Mouse (Mus musculus) neutrophil, adult 5-6 weeks (primary cell): ENCODE data around the gene Prr12. TPM values are rescaled to one million over a fixed set of nuclear protein-coding genes. Genes with fewer than 3 reads are reported as not detected.

ENCODE experiments used
- ATAC-seq: fragments of 151-379, 151-347 bp; 2 replicates; pipeline ENCODE4 v1.8.0; 2017; ENCODE audit warnings: mild to moderate bottlenecking, moderate TSS enrichment; ENCODE audit not compliant: insufficient number of reproducible peaks, poor library complexity, low FRiP score, severe bottlenecking; ENCODE audit errors: extremely low read depth
- total RNA-seq: library from RNA; stranded (forward); fragments of 200-1000 nt; gene quantifications from 2 replicates; pipeline ENCODE4 v1.2.3, GENCODE M21; 2017

Gene Prr12
- total RNA-seq, 1 experiment from 2014 or later: 10.2 TPM

DNA sequence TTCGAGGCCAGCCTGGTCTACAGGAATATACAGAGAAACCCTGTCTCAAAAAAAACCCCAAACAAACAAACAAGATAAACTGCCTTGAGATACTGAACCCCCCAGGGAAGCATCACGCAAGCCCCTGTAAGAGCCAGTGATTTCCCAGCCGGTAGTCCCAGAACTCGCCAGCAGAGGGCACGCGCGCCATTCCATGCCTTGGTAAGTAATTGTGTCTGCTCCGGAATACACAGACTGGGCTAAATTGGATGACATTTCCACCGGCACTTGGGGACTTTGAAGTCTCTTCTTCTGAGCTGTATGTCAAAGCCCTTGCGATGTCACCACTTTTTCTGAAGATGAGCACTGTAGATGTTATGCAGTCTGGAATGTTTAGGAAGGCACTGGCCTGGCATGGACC lies 27.2 kb upstream of the Prr12 start:
- peak; percentile 65 for ATAC-seq

DNA sequence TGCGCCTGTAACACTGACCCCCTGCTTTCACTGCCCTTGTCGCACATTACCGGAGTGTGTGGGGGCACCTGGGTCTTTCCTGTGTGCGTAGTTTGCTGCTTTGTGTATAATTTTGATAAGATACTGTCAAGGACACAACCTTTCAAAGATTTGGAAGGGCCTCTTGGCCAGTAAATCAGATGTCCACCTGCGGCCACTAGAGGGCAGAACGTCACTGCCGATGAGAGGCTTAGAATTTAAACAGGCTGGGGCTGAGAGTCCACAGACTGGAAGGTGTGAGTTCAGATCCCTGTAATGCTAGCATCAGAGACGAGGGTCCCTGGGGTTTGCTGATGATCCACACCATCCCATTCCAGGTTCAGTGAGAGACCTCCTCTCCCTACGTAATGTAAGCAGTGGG lies 25.8 kb upstream of the Prr12 start:
- ATAC-seq: peak; percentile 40; the same call in 1 of the 2 replicates

DNA sequence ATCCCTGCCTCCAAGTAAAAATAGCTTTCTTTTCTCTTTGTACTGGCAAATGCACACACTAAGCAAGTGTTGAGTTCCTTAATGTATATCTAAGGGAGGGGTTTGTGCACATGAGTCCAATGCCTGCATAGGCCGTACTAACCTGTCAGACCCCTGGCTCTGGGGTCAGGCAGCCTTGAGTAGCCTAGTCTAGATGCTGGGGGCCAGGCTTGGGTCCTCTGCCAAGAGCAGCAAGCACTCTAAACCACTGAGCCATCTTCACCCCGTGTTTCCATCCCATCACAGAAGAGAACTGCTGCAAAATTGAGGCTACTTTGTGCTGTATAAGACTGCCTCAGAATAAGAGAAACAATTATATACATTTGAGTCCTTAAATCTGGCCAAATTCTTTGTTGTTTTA lies 25.1 kb upstream of the Prr12 start:
- ATAC-seq: no peak

DNA sequence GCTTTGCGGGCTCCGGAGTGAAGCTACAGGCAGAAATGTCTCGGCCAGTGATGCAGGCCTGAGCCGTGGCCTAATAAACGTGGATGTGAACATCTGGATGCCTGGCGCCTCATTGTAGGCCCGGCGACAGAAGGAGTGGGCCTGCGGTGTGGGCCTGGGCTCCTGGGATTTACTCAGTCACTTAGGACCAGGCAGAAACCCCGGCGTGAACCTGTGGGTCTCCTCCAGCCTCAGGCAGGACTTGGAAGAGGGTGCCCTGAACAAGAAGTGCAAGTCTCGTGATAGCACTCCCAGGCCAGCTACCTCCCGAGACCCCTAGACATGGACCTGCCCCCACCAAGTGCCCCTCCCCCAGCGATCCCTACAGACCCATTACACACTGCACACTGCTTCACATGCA lies 24.6 kb upstream of the Prr12 start:
- no peak for ATAC-seq

DNA sequence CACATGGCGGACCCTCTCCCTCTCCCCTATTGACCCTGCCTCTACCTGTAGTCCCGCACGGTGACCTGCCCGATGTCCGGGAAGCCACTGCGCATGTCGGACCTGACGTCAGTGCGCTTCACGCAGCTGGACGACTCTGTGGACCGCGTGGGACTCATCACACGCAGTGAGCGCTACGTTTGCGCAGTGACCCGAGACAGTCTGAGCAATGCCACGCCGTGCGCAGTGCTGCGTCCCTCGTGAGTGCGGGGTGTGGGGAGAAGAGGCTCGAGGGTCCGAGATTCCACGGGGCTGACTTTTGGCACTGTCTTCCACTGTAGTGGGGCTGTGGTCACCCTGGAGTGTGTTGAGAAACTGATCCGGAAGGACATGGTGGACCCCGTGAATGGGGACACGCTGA lies 23.8 kb upstream of the Prr12 start:
- ATAC-seq: no peak

DNA sequence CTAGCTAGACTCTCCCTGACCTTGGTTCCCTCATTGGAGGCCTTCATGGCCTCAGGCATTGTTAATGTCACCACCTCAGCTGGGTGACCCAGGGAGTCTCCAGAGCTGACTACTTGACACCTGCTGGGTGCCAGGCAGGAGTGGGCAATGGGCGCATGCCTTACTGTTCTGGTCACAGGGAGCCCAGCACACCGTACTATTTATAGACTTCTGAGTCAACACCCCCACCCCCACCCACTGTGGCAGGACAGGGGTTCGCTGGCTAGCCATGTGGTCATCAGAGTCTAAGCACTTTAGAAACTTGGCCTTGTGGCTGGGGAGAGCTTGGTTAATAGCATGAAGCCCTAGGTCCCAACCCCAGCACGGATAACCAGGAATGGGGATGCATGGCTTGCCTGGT lies 22.7 kb upstream of the Prr12 start:
- ATAC-seq: no peak

DNA sequence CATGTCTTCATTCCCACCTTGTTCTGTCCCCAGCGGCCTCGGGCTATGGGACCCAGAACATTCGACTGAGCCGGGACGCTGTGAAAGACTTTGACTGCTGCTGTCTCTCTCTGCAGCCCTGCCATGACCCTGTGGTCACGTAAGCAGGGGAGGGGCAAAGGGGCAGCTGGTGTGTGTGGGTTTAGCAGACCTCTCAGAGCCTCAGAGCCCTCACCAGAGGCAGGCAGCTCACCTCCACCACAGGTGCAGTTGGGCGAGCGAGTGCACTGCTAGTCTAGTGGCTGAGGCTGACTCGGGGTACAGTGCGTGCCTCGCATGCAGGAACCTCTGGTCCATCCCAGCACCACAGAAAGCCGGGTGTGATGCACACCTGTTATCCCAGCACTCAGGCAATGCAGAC lies 21.3 kb upstream of the Prr12 start:
- no peak for ATAC-seq

DNA sequence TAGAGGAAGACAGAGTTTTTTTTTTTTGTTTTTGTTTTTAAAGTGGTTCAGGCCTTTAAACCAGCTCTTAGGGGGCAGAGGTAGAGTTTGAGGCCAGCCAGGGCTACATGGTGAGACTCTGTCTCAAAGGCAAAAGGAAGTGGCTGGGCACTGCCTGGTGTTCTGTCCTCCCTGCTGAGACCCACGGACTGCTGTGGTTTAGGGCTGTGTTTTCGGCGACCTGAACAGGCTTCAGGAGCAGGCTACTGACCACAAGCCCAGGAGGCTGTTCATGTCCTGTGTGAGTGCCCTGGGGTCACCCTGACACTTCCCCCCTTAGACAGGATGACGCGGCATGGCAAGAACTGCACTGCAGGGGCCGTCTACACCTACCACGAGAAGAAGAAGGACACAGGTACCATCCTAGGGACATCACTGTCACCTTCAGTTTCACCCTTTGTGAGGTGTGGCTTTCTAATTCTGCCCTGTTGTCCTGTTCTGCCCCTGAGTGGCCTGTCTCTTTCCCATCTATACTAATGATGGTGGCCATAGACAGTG lies 20.6 kb upstream of the Prr12 start:
- ATAC-seq: no peak

DNA sequence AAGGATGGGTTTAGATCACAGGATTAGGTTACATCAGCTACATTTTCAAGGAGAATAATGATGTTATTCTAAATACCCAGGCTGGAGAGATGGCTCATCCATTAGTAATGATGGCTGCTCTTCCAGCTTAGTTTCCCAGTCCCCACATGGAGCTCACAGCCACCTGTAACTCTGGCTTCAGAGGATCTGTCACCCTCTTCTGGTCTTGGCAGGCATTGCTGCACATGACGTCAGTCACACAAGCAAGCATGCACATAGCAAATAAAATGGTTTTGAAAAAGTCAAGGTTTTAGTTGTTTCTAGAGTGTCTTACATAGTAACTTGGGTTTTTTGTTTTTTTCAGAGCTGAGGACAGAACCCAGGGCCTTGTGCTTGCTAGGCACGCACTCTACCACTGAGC lies 19.5 kb upstream of the Prr12 start:
- no peak for ATAC-seq

DNA sequence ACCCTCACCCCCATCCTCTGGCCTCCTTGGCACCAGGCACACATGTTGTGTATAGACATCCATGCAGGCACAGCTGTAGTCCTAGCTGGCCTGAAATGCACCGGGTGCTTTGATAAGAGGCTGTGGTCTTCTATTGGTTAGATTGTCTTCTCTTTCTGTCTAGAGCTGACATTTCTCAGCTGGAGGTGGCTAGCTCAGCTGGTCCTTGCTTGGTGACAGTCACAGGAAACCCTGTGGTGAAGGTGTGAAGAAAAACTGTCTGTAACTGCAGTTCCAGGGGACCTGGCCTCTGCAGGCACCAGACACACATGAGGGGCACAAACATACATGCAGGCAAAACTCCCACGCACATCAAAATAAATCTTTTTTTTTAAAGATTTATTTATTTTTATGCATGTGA lies 17.0 kb upstream of the Prr12 start:
- ATAC-seq: no peak

DNA sequence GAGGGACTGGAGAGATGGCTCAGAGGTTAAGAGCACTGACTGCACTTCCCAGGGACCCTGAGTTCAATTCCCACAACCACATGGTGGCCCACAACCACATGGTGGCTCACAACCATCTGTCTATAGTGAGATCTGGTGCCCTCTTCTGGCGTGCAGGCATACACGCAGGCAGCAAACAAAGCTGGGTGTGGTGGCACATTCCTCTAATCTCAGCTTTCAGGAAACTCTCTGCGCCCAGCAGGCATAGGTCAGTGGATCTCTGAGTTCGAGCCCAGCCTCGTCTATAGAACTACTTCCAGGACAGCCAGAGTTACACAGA lies 15.3 kb upstream of the Prr12 start:
- ATAC-seq: peak; percentile 45

DNA sequence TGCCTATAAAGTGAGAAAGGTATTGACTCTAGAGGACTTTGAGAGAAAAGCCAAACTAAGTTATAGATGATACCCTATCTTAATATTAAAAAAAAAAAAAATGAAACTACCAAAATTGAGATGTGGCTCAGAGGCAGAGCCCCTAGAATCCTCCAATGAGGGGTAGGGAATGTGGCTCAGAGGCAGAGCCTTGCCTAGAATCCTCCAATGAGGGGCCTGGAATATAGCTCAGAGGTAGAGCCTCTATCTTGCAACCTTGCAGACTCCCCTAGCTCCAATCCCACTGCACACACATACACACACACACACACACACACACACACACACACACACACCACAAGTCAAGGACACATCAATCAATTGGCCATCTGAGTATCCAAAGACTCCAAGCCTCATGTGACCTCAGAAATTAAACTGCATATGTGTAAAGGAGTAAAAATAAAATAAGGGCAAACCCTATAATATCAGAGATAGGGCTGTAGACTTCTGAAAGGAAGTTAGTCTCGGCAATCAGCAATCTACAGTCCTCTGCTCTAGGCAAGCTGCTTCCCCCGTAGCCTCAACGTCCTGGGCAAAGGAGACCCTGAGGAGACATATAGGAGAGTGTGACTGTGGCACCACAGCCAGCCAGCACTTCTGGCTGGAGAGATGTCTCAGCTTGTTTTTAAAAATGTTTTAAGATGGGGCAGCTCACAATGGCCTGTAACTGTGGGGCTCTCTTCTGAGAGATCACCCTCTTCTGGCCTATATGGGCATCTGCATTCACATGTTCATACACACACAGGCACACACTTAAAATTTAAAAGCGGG lies 14.7 kb upstream of the Prr12 start:
- ATAC-seq: no peak

DNA sequence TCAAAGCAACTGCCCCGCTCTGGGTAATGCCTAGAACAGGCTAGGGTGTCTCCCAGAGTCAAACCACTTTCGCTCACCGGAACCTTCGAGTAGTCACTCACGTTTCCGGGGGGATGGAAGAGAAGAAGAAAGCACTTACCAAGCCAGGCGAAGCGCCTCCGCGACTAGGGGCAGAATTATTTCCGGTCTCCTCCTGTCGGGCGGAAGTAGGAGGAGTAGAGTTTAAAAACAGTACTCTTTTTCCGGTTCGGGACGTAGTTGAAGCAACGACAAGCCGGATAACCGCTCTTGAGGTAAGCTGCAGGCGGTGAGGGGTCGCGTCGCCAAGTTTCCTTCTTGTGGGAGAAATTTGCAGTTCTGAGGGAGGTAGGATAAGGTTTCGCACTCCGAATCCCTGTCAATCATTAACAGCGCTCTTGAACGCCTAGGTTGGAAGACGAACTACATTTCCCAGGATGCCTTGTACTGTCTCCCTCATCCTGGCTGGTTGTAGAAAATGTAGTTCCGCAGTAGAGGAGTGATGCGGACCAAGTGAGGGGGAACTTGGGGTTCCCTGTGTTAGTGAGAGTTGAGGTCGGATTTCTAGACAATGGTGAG lies 9.7 kb upstream of the Prr12 start, which contains the start of the genes Nosip and Prrg2:
Gene Nosip (plus strand): TSS at position 191 of the 597 bp plus-strand sequence.
Gene Prrg2 (minus strand): TSS at position 439 of the 597 bp plus-strand sequence.
- ATAC-seq: peak; percentile 94

DNA sequence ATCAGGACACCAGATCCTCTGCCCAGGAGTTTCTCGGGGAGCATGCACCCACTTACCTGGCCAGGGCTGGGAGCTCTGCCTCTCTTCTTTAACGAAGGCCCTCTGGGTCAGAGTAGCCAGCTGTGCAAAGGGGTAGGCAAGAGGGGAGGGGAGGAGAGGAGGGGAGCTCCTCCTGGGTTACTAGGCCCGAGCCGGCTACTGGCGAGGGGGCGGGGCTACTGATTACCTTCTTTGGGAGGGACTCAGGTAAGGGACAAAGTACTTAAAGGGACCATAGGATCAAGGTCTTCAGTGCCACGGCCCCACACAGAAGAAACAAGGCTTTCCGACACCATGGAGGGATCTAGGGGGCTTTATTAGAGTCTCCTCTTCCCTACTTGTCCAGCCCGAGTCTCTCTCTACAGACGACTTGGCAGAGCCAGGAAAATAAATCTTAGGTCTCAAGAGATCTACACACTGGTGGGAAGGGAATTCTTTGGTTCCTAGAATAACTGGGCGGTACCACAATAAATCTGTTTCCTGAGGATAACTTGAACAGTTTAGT lies 8.9 kb upstream of the Prr12 start:
- no peak for ATAC-seq

DNA sequence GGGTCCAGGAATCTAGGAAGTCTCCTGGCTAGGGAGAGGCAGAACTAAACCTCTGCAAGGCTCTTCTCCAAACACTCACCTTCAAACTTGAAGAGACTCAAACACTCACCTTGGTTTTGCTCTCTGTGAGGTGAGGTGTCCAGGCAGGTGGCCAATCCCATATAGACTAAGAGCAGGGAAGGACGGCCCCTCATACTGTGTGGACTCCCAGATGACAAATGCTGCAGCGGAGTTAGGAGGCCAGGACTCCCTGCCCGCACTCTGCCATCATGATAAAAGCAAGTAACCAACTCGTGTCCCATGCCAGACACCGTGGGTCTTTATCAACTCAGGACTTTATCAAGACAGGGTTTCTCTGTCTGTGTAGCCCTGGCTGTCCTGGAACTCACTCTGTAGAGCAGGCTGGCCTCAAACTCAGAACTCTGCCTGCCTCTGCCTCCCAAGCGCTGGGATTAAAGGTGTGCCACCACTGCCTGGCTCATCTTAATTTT lies 8.0 kb upstream of the Prr12 start:
- no peak for ATAC-seq

DNA sequence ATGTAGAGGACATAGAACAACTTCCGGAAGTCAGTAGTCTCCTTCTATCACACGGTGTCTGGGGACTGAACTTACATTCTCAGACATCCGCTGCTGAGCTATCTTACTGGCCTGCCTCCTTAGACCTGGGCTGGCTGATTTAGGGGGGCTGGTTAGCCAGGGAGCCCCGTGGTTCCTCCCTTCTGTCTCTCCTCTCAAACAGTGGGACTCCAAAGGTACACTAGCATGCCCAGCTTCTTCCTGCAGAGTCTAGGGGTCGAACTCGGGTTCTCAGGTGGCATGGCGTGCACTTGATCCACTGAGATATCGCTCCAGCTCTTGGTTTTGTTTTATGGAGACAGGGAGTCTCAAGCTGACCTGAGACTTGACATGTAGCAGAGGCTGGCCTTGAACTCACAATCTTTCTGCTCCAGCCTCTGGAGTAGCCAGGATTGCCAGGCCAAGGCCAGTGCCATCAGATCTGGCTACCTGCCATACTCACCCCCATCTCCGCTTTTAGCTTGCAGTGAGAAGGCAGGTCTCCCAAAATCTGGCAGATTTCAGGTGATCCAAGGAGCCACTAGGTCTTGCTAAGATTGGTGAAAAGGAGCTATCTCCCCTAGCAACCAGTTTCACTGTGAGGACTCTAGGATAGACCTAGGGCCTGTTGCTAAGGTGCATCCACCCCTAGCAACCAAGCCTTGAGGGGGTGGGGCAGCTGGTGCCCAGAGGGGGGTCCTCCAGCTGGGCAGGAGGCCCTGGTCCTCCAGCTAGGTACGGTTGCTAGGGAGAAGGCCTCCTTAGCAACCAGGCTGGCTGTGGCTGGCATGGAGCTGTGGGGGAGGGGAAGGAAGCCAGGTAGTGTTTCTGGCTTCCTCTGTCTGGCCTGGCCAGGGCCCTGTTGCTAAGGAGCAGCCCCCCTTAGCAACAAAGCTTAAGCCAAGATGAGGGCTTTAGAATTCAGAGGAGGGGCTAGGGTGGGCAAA lies 6.2 kb upstream of the Prr12 start:
- no peak for ATAC-seq

DNA sequence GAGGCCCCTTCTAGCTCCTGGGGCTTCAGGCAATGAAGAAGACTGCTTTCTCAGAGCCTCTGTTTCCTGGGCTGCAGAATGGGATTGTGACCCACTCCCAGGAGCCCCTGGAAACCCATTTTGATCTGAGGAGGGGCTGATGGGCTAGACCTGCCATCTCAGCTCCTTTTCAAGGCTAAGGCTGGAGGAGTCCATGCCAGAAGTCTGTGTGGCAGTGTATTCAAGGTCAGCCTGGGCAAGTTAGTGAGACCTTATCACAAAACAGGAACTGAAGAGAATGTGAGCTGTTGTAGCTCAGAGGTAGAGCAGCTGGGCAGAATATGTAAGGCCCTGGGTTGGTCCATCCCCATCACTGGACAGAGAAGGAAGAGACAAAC lies 4.3 kb upstream of the Prr12 start:
- ATAC-seq: no peak

DNA sequence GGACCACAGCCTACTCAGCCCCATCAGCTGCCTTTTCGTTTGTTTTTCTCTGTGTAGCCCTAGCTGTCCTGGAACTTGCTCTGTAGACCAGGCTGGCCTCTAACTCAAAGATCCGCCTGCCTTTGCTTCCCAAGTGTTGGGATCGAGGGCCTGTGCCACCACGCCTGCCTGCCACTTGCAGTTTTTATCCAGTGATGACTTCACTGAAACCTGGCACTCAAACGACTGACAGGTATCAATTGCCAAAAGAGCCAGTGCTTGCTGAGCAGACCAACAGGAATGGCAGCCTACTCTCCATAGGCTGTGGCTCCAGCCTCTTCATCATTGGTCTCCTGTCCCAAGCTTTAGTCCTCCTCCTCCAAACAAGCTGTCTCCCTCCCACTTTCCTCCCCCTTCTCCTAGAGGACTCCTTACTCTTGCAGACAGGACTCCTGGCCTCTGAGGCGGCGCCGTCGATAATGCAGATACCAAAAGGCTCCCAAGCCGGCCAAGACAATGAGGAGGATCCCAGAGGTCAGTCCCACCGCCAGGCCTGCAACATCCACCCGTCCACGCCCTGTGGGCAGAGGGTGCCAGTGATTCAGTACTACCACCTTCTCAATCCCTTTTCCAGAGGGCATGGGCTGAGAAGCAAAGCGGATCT lies 3.8 kb upstream of the Prr12 start:
- no peak for ATAC-seq
